Mouse (Mus musculus) left cerebral cortex, adult 8-10 months (tissue): ENCODE measurements around the gene Cenpx. TPM values are rescaled to one million over a fixed set of nuclear protein-coding genes. Genes with fewer than 3 reads are reported as not detected.

ENCODE experiments used
- DNase-seq, 2 experiments: peaks; one replicate each; pipeline ENCODE4 v3.0.0; 2022; ENCODE audit warnings: low spot score in 2 of 2
- total RNA-seq, 4 experiments: library from RNA; stranded (reverse); gene quantifications; 2 replicates each; pipeline ENCODE4 v1.2.4; 2022

Cenpx gene
- total RNA-seq, 4 experiments from 2014 or later: 19.2 to 23.3 (median 22.2) TPM

- DNase-seq: no peak
These were observed 13.0 kb upstream of the Cenpx start for GRCm38 (mm10) chr11:120726243-120727168.

GRCm38 (mm10) chr11:120723509-120723908, 10.0 kb upstream of the Cenpx start:
- no peak for DNase-seq

- DNase-seq: no peak
These were observed 9.3 kb upstream of the Cenpx start for GRCm38 (mm10) chr11:120722761-120723382.

GRCm38 (mm10) chr11:120722067-120722630, 8.6 kb upstream of the Cenpx start:
- DNase-seq: no peak

GRCm38 (mm10) chr11:120721124-120722066, 7.9 kb upstream of the Cenpx start, which contains the start of gene Rac3:
TSS of gene Rac3 (plus strand) at chr11:120721470.
- peak in 1 of 2 experiments; percentile 34 for DNase-seq

GRCm38 (mm10) chr11:120720450-120720849, 6.9 kb upstream of the Cenpx start:
- DNase-seq: peak in 1 of 2 experiments; percentile 86

- DNase-seq: no peak
These were observed 6.4 kb upstream of the Cenpx start for GRCm38 (mm10) chr11:120719841-120720376.

- no peak for DNase-seq
These were observed 5.7 kb upstream of the Cenpx start for GRCm38 (mm10) chr11:120719242-120719641.

- DNase-seq: no peak
These were observed 1.6 kb upstream of the Cenpx start for GRCm38 (mm10) chr11:120715131-120715530.

GRCm38 (mm10) chr11:120714546-120714945, 1.0 kb upstream of the Cenpx start:
- no peak for DNase-seq

- DNase-seq: no peak
These were observed 568 bp downstream of the Cenpx start for GRCm38 (mm10) chr11:120712771-120713568.

GRCm38 (mm10) chr11:120711980-120712604, 1.4 kb downstream of the Cenpx start:
- no peak for DNase-seq

GRCm38 (mm10) chr11:120710672-120711071, 2.9 kb downstream of the Cenpx start:
- no peak for DNase-seq

- DNase-seq: no peak
These were observed 4.0 kb downstream of the Cenpx start for GRCm38 (mm10) chr11:120709551-120709950.

GRCm38 (mm10) chr11:120707969-120708368, 5.6 kb downstream of the Cenpx start:
- DNase-seq: no peak

- DNase-seq: no peak
These were observed 6.3 kb downstream of the Cenpx start for GRCm38 (mm10) chr11:120707225-120707624.

GRCm38 (mm10) chr11:120706120-120706519, 7.4 kb downstream of the Cenpx start:
- no peak for DNase-seq

GRCm38 (mm10) chr11:120704486-120705325, 8.8 kb downstream of the Cenpx start:
- DNase-seq: no peak
